In the genomic region with DNA sequence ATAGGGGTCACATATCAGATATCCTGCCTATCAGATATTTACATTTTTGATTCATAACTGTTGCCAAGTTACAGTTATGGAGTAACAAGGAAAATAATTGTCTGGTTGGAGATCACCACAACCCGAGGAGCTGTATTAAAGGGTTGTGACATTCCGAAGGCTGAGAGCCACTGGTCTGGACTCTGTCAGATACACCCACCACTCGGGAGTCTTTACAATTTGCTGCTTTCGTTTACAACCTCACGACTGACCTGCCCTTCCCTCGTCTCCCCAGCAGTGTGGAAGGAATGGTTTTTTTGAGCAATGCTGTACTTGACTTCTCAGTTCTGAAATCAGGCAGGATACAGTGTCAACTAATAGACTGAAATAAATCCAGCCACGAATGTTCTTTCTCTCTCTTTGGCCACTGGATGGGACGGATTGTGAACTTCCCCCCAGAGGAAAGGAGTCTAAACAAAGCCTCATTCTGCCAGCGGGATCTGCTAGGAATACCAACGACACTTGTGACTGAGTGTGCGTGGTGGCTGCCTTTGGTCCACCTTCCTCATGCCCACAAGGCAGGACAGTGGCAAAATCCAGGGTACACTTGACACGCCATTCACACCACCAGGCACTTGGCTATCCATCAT, we compare ENCODE assay signal across 9 mouse cellular contexts. TPM values are rescaled to one million over a fixed set of nuclear protein-coding genes. Genes with fewer than 3 reads are reported as not detected.
A peak's percentile ranks its signal among the peaks of the same experiment; 100 is the strongest.
DNase-seq lines count a peak whose midpoint lies in the region; ATAC-seq and TF ChIP-seq lines count a peak whose summit lies in the region.
"Had no signal": no experiment of that assay in that cellular context is flagged by ENCODE, and none has a peak within 500 bp of the region (broad histone marks: within the 10 kb centered on the region; RNA-seq: fewer than 3 reads in every experiment).

No protein-coding gene starts in this region.

- ATAC-seq in forebrain, postnatal 0 days, result peak; percentile 21; the same call in 1 of the 2 replicates
- no peak for ATAC-seq in forebrain, embryonic 12.5 days (ENCODE audit: low FRiP score)
- peak; percentile 26; the same call in 1 of the 2 replicates for ATAC-seq in hindbrain, embryonic 14.5 days (ENCODE audit: low FRiP score)
- ATAC-seq in midbrain, embryonic 15.5 days (replicated peaks), result peak; percentile 16; the same call in 1 of the 2 replicates

- 30% methylated on average over 12 of the region's 12 CpGs for WGBS in forebrain, postnatal 0 days
- WGBS in forebrain, embryonic 12.5 days, result 41% methylated on average over 12 of the region's 12 CpGs
- 34% methylated on average over 12 of the region's 12 CpGs for WGBS in hindbrain, embryonic 14.5 days
- WGBS in midbrain, embryonic 15.5 days, result 28% methylated on average over 12 of the region's 12 CpGs
- WGBS in forebrain, embryonic 10.5 days, result 64% methylated on average over 12 of the region's 12 CpGs

- H3K9me3 ChIP-seq in forebrain, postnatal 0 days (ENCODE audit: low read length), result no peaks in the 10 kb centered on the region
- H3K9me3 ChIP-seq in forebrain, embryonic 12.5 days, result no peaks in the 10 kb centered on the region
- H3K9me3 ChIP-seq in hindbrain, embryonic 14.5 days (ENCODE audit: control insufficient read depth, low read length), result no peaks in the 10 kb centered on the region
- H3K9me3 ChIP-seq in midbrain, embryonic 15.5 days, result no peaks in the 10 kb centered on the region
- H3K9me3 ChIP-seq in forebrain, embryonic 10.5 days, result no peaks in the 10 kb centered on the region

- no peak overlapping the region for H3K9ac ChIP-seq in forebrain, postnatal 0 days
- no peak overlapping the region for H3K9ac ChIP-seq in forebrain, embryonic 12.5 days
- H3K9ac ChIP-seq in hindbrain, embryonic 14.5 days, result no peak overlapping the region
- no peak overlapping the region for H3K9ac ChIP-seq in midbrain, embryonic 15.5 days
- H3K9ac ChIP-seq: liver, embryonic 14.5 days had no signal

- intact Hi-C loops in left cerebral cortex, postnatal 25 days (cut with DNase I), result no loop called here
- intact Hi-C loops in left cerebral cortex, postnatal 4 days (cut with DNase I), result no loop called here

- no peak overlapping the region for H3K4me3 ChIP-seq in forebrain, postnatal 0 days (ENCODE audit: low read depth, low read length)
- no peak overlapping the region for H3K4me3 ChIP-seq in forebrain, embryonic 12.5 days (replicated peaks)
- no peak overlapping the region for H3K4me3 ChIP-seq in hindbrain, embryonic 14.5 days (replicated peaks; ENCODE audit: low read length)
- H3K4me3 ChIP-seq in midbrain, embryonic 15.5 days, result no peak overlapping the region
- no peak overlapping the region for H3K4me3 ChIP-seq in forebrain, embryonic 10.5 days

- H3K4me1 ChIP-seq in forebrain, postnatal 0 days (ENCODE audit: insufficient read depth), result 0 out of 2 replicates have a peak, but pooled peaks cover 4% of the 10 kb centered on the region
- peaks cover 36% of the 10 kb centered on the region for H3K4me1 ChIP-seq in forebrain, embryonic 12.5 days
- H3K4me1 ChIP-seq in hindbrain, embryonic 14.5 days (replicated peaks; ENCODE audit: control insufficient read depth, insufficient read depth, low read length), result peaks cover 15% of the 10 kb centered on the region
- peaks cover 30% of the 10 kb centered on the region for H3K4me1 ChIP-seq in midbrain, embryonic 15.5 days
- H3K4me1 ChIP-seq in forebrain, embryonic 10.5 days, result peaks cover 55% of the 10 kb centered on the region

- H3K4me2 ChIP-seq in forebrain, postnatal 0 days (ENCODE audit: low read depth), result no peak overlapping the region
- no peak overlapping the region for H3K4me2 ChIP-seq in forebrain, embryonic 12.5 days
- peak overlapping the region; percentile 22; the same call in 1 of the 2 replicates for H3K4me2 ChIP-seq in hindbrain, embryonic 14.5 days (replicated peaks)
- peak overlapping the region; percentile 10; the same call in 1 of the 2 replicates for H3K4me2 ChIP-seq in midbrain, embryonic 15.5 days

- 0 out of 2 replicates have a peak, but pooled peaks cover 4% of the 10 kb centered on the region for H3K27me3 ChIP-seq in forebrain, postnatal 0 days (ENCODE audit: insufficient read depth, low read length)
- H3K27me3 ChIP-seq in forebrain, embryonic 12.5 days, result peaks cover 67% of the 10 kb centered on the region
- H3K27me3 ChIP-seq in hindbrain, embryonic 14.5 days (ENCODE audit: control insufficient read depth, insufficient read depth, low read length), result no peaks in the 10 kb centered on the region
- H3K27me3 ChIP-seq in midbrain, embryonic 15.5 days (replicated peaks), result peaks cover 8% of the 10 kb centered on the region; the same call in 1 of the 2 replicates
- peaks cover 65% of the 10 kb centered on the region for H3K27me3 ChIP-seq in forebrain, embryonic 10.5 days (ENCODE audit: poor library complexity, severe bottlenecking)

- H3K36me3 ChIP-seq in forebrain, postnatal 0 days (ENCODE audit: insufficient read depth), result no peaks in the 10 kb centered on the region
- H3K36me3 ChIP-seq in forebrain, embryonic 12.5 days (replicated peaks), result no peaks in the 10 kb centered on the region
- no peaks in the 10 kb centered on the region for H3K36me3 ChIP-seq in hindbrain, embryonic 14.5 days (replicated peaks; ENCODE audit: control insufficient read depth, insufficient read depth)
- H3K36me3 ChIP-seq in midbrain, embryonic 15.5 days (replicated peaks), result no peaks in the 10 kb centered on the region
- no peaks in the 10 kb centered on the region for H3K36me3 ChIP-seq in forebrain, embryonic 10.5 days (replicated peaks)

- TF ChIP-seq CTCF in forebrain, postnatal 0 days (IDR thresholded peaks at IDR 0.05; ENCODE audit: low read depth), result no peak

- no peak overlapping the region; the same call in 1 of the 2 replicates for H3K27ac ChIP-seq in forebrain, postnatal 0 days (ENCODE audit: low read depth, low read length)
- no peak overlapping the region for H3K27ac ChIP-seq in forebrain, embryonic 12.5 days
- peak overlapping the region; percentile 38 for H3K27ac ChIP-seq in hindbrain, embryonic 14.5 days
- peak overlapping the region; percentile 50 for H3K27ac ChIP-seq in midbrain, embryonic 15.5 days
- H3K27ac ChIP-seq in forebrain, embryonic 10.5 days, result no peak overlapping the region
- H3K27ac ChIP-seq: liver, embryonic 14.5 days had no signal

- DNase-seq in forebrain, postnatal 0 days, result peak; percentile 21
- peak; percentile 21 to 24 for DNase-seq in left cerebral cortex, postnatal 25 days (ENCODE audit: low spot score in 2 of 2)
- DNase-seq in left cerebral cortex, postnatal 4 days, result no peak
- DNase-seq in hindbrain, embryonic 14.5 days (ENCODE audit: low spot score), result peak; percentile 44
- no peak for DNase-seq in forebrain, embryonic 10.5 days (ENCODE audit: extremely low spot score, low spot score)
- DNase-seq in urinary bladder, adult 2 months (ENCODE audit: low spot score), result no peak

RNA-seq across cellular contexts. Expression of a gene that starts 0.5 kb away (rescaled TPM):
- total RNA-seq in forebrain, postnatal 0 days (2014; rRNA removed), result 133 and 138 TPM in 2 replicates
- 172 and 210 TPM in 2 replicates for polyA plus RNA-seq in forebrain, postnatal 0 days (2015; fragmentation: Nextera tagmentation; extraction: Ambion mirVana)
- 42.5 and 43.8 TPM in 2 replicates for polyA plus RNA-seq in forebrain, embryonic 12.5 days (2016; fragmentation: Nextera tagmentation; extraction: Ambion mirVana)
- 100 to 1,000 TPM; 136 to 162 TPM for total RNA-seq in left cerebral cortex, postnatal 25 days (2021)
- total RNA-seq in left cerebral cortex, postnatal 4 days (2021), result 100 to 1,000 TPM; 122 to 129 TPM
- 328 and 356 TPM in 2 replicates for polyA plus RNA-seq in hindbrain, embryonic 14.5 days (2014; fragmentation: Nextera tagmentation; extraction: Ambion mirVana)
- 194 and 201 TPM in 2 replicates for polyA plus RNA-seq in midbrain, embryonic 15.5 days (2015; fragmentation: Nextera tagmentation; extraction: Ambion mirVana)
- 52.4 and 53.3 TPM in 2 replicates for polyA plus RNA-seq in forebrain, embryonic 10.5 days (2016; fragmentation: Nextera tagmentation; extraction: Ambion mirVana)
- 12.7 and 15.7 TPM in 2 replicates for polyA plus RNA-seq in urinary bladder, adult 2 months (2012; rRNA removed)

Comparison
In these comparisons a context has a peak if more than half of its experiments do, and no peak if none do; other contexts are left out.
1. DNase-seq: peak in forebrain, postnatal 0 days (single experiment), left cerebral cortex, postnatal 25 days (2 of 2) and hindbrain, embryonic 14.5 days (single experiment); none in left cerebral cortex, postnatal 4 days (single experiment), forebrain, embryonic 10.5 days (single experiment) and urinary bladder, adult 2 months (single experiment).
2. H3K27ac ChIP-seq: peak in hindbrain, embryonic 14.5 days (single experiment) and midbrain, embryonic 15.5 days (single experiment); none in forebrain, postnatal 0 days (single experiment), forebrain, embryonic 12.5 days (single experiment) and forebrain, embryonic 10.5 days (single experiment).
3. H3K4me2 ChIP-seq: peak in hindbrain, embryonic 14.5 days (single experiment) and midbrain, embryonic 15.5 days (single experiment); none in forebrain, postnatal 0 days (single experiment) and forebrain, embryonic 12.5 days (single experiment).